Mouse (Mus musculus) hindbrain, embryonic 13.5 days (tissue): ENCODE data around the gene Krr1. TPM values are rescaled to one million over a fixed set of nuclear protein-coding genes. Genes with fewer than 3 reads are reported as not detected.
"Not testable (repeated sequence)": the region's sequence is repeated elsewhere in the genome, so short reads cannot be mapped to it uniquely, and the experiment has no call there.

Experiments
- ATAC-seq: fragments of 200-750 bp; cut with Nextera tagmentation; 2 replicates; pipeline ENCODE4 v1.8.0; 2017; ENCODE audit warnings: moderate TSS enrichment; ENCODE audit not compliant: low FRiP score
- H3K27ac ChIP-seq: fragments of 300-500 bp; sonication (generic); 2 replicates; pipeline ENCODE4 v1.5.1; 2015; ENCODE audit warnings: inconsistent platforms, mild to moderate bottlenecking, moderate library complexity
- H3K27me3 ChIP-seq: fragments of 300-500 bp; sonication (generic); 2 replicates; pipeline ENCODE4 v1.6.1; 2015; ENCODE audit warnings: mild to moderate bottlenecking, inconsistent platforms
- H3K36me3 ChIP-seq: fragments of 300-500 bp; sonication (generic); 2 replicates; pipeline ENCODE4 v1.6.1; 2015; ENCODE audit warnings: mild to moderate bottlenecking, inconsistent platforms
- H3K4me1 ChIP-seq: fragments of 300-500 bp; sonication (generic); replicated peaks from 2 replicates; pipeline ENCODE4 v1.6.1; 2015; ENCODE audit warnings: inconsistent platforms
- H3K4me2 ChIP-seq: fragments of 300-500 bp; sonication (generic); 2 replicates; pipeline ENCODE4 v1.6.1; 2015; ENCODE audit warnings: inconsistent platforms, mild to moderate bottlenecking, moderate library complexity
- H3K4me3 ChIP-seq: fragments of 300-500 bp; sonication (generic); 2 replicates; pipeline ENCODE4 v1.5.1; 2015; ENCODE audit warnings: mild to moderate bottlenecking, inconsistent platforms
- H3K9ac ChIP-seq: fragments of 300-500 bp; sonication (generic); 2 replicates; pipeline ENCODE4 v1.6.1; 2015; ENCODE audit warnings: mild to moderate bottlenecking, inconsistent platforms
- H3K9me3 ChIP-seq: fragments of 300-500 bp; sonication (generic); 2 replicates; pipeline ENCODE4 v1.6.1; 2016; ENCODE audit warnings: inconsistent platforms
- WGBS: fragments of 180-500 bp; shearing (Covaris S2); methylation state at CpG from one replicate; pipeline ENCODE4 v1.1.7; 2015; 5-methylcytosine and 5-hydroxymethylcytosine counted together
- polyA plus RNA-seq: library from polyadenylated mRNA; unstranded; fragments of >200 nt; fragmentation: Nextera tagmentation; extraction: Ambion mirVana; gene quantifications from 2 replicates; pipeline ENCODE4 v1.2.1, GENCODE M21; 2015

Krr1 gene
- polyA plus RNA-seq, 1 experiment from 2014 or later, result 42.1 TPM

GRCm38 (mm10) chr10:111995803-111996548, 23.5 kb downstream of the Krr1 start:
- H3K9ac ChIP-seq, result no peak overlapping the region
- no peak overlapping the region for H3K4me2 ChIP-seq
- H3K9me3 ChIP-seq, result no peaks in the 10 kb centered on the region
- H3K4me3 ChIP-seq, result no peak overlapping the region
- no peak overlapping the region for H3K27ac ChIP-seq
- no peaks in the 10 kb centered on the region for H3K4me1 ChIP-seq
- WGBS, result 94% methylated on average over 11 of the region's 11 CpGs
- no peak for ATAC-seq
- H3K27me3 ChIP-seq, result no peaks in the 10 kb centered on the region
- H3K36me3 ChIP-seq, result no peaks in the 10 kb centered on the region

DNA sequence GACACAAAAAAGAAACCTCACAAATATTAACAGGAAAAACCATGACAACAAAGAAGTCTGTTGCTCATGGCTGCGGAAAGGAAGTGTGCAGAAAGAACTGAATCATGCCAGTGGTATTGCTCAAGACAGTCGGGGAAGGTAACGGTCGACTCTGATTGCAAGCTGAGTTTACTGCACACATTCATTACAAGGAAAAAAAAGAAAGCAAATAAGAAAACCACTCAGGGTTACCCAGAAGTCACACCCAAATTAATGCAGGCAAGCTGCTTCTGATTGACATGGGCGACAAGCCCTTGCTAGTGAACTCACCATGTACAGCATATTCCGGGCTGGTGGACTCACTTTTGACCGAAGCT, 24.1 kb downstream of the Krr1 start:
- 95% methylated on average over 7 of the region's 7 CpGs for WGBS
- Histone ChIP-seq H3K4me2 (no peak overlapping the region), H3K27ac (no peak overlapping the region)

DNA sequence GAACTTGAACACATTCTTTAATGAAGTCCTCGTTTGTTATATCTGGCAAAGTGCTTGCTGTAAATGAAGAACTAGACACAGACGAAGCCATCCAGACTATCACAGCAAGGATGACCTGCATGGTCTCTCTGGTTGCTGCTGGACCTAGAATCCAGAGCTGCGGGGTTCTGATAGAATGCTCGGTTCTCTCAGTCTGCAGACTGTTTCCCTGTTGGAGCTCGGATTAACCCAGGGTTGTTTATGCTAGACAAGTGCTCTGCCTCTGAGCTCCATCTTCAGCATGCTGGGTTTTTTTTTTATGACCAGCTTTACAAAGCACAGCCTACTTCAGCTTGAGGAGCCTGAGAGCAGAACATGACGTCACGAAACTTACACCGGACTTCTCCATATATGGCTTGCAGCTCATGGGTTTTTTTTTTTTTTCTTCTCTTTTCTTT, 24.5 kb downstream of the Krr1 start:
- H3K4me1 ChIP-seq, result no peaks in the 10 kb centered on the region
- WGBS, result 84% methylated on average over 8 of the region's 8 CpGs
- no peak overlapping the region for H3K27ac ChIP-seq
- H3K4me2 ChIP-seq, result no peak overlapping the region
- no peak overlapping the region for H3K4me3 ChIP-seq
- no peaks in the 10 kb centered on the region for H3K36me3 ChIP-seq
- no peaks in the 10 kb centered on the region for H3K9me3 ChIP-seq
- H3K27me3 ChIP-seq, result no peaks in the 10 kb centered on the region
- H3K9ac ChIP-seq, result no peak overlapping the region
- ATAC-seq, result no peak

More for the DNA sequence above, 24.1 kb downstream of the Krr1 start:
- Histone ChIP-seq H3K4me1 (no peaks in the 10 kb centered on the region), H3K4me3 (no peak overlapping the region), H3K36me3 (no peaks in the 10 kb centered on the region), H3K9me3 (no peaks in the 10 kb centered on the region), H3K9ac (no peak overlapping the region), H3K27me3 (no peaks in the 10 kb centered on the region)
- ATAC-seq, result no peak

- no peak overlapping the region for H3K27ac ChIP-seq
- H3K4me2 ChIP-seq, result no peak overlapping the region
- no peak for ATAC-seq
- H3K9ac ChIP-seq, result no peak overlapping the region
- H3K9me3 ChIP-seq, result no peaks in the 10 kb centered on the region
- H3K4me3 ChIP-seq, result no peak overlapping the region
- no peaks in the 10 kb centered on the region for H3K4me1 ChIP-seq
- no peaks in the 10 kb centered on the region for H3K27me3 ChIP-seq
- no peaks in the 10 kb centered on the region for H3K36me3 ChIP-seq
Observed at GRCm38 (mm10) chr10:111997671-111998070, 25.2 kb downstream of the Krr1 start.

DNA sequence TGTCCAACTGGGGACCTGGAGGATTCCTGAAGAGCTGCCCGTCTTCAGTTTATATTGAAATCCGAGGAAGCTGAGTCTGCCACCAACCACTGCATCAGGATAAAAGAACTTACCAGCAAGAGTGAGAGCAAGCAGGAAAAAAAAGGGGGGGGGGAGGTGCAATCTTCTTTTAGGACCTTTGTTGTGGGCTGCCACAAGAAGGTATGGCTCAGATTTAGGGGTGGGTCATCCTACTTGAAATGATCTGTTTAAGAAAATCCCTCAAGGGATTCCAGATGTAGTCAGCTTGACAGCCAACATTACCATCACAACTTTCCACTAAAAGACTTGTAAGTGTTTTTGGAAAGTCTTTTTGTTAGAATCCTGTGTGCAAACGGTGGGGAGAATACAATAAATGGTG, 27.3 kb downstream of the Krr1 start:
- no peak overlapping the region for H3K27ac ChIP-seq
- H3K4me3 ChIP-seq, result no peak overlapping the region
- H3K4me2 ChIP-seq, result no peak overlapping the region
- H3K4me1 ChIP-seq, result no peaks in the 10 kb centered on the region
- H3K9ac ChIP-seq, result no peak overlapping the region
- H3K9me3 ChIP-seq, result no peaks in the 10 kb centered on the region
- no peaks in the 10 kb centered on the region for H3K36me3 ChIP-seq
- no peaks in the 10 kb centered on the region for H3K27me3 ChIP-seq
- 72% methylated on average over 3 of the region's 3 CpGs for WGBS
- no peak for ATAC-seq

- H3K4me3 ChIP-seq, result no peak overlapping the region
- H3K36me3 ChIP-seq, result no peaks in the 10 kb centered on the region
- WGBS, result 84% methylated on average over 5 of the region's 5 CpGs
- no peak for ATAC-seq
- H3K4me1 ChIP-seq, result no peaks in the 10 kb centered on the region
- no peak overlapping the region for H3K9ac ChIP-seq
- no peaks in the 10 kb centered on the region for H3K9me3 ChIP-seq
- H3K4me2 ChIP-seq, result no peak overlapping the region
- H3K27ac ChIP-seq, result no peak overlapping the region
- no peaks in the 10 kb centered on the region for H3K27me3 ChIP-seq
Observed at GRCm38 (mm10) chr10:112000568-112000967, 28.1 kb downstream of the Krr1 start.

DNA sequence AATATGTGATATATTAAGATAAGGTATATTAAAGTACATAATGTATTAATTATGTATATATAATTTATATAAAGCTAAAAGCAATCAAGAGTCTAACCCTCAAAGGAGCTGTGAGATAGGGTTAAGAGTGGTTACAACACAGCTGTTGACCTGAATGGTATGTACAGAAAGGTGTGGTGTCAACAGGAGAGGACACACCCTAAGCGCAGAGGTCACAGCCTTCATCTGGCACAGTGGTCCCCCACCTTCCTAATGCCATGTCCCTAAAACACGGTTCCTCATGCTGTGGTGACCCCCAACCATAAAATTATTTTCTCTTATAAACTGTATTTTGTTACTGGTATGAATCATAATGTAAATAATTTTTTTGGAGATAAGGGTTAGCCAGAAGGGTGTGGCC, 28.9 kb downstream of the Krr1 start:
- H3K9ac ChIP-seq, result no peak overlapping the region
- no peaks in the 10 kb centered on the region for H3K4me1 ChIP-seq
- H3K9me3 ChIP-seq, result no peaks in the 10 kb centered on the region
- no peak overlapping the region for H3K4me3 ChIP-seq
- no peak overlapping the region for H3K27ac ChIP-seq
- no peaks in the 10 kb centered on the region for H3K36me3 ChIP-seq
- no peak overlapping the region for H3K4me2 ChIP-seq
- ATAC-seq, result no peak
- WGBS, result 97% methylated on average over 2 of the region's 2 CpGs
- H3K27me3 ChIP-seq, result no peaks in the 10 kb centered on the region

DNA sequence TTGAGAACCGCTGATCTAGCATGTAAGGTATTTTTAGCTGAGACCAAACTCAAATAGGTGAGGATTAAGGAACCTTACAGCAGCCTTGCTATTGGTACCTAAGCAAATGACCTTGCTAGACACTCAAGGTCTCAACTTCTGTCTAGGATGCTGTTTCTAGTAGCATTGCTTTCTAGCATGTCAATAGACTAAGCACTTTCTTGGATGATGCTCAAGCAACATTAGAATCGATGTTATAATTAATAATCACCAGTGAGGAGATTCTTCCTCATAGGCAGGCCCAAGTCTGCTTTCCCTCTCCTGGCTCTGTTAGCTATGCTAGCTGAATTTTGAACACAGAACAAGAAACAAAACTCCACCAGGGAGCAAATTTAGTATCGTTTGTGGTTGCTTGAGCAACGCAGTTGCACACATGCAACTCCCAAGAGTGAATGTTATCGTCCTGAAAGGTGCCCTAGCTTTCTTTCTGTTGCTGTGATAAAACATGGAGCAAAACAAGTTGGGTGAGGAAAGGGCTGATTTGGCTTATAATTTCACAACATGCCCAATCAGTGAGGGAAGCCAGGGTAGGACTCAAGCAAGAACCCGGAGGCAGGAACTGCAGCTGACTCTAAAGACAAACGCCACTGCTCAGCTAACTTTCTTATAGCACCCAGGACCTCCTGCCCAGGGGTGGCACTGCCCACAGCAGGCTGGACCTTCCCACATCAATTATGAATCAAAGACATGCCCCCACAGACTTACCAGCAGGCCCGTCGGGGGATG, 29.5 kb downstream of the Krr1 start:
- Histone ChIP-seq H3K27ac (no peak overlapping the region), H3K36me3 (no peaks in the 10 kb centered on the region), H3K27me3 (no peaks in the 10 kb centered on the region), H3K4me2 (no peak overlapping the region), H3K4me3 (no peak overlapping the region), H3K9ac (no peak overlapping the region), H3K9me3 (no peaks in the 10 kb centered on the region), H3K4me1 (no peaks in the 10 kb centered on the region)
- no peak for ATAC-seq
- 90% methylated on average over 9 of the region's 9 CpGs for WGBS

- no peak within 1 kb of the TSS for H3K27ac ChIP-seq
- no peak for ATAC-seq
- no peaks in the 10 kb centered on the region for H3K27me3 ChIP-seq
- no peak within 1 kb of the TSS for H3K4me3 ChIP-seq
- H3K4me2 ChIP-seq, result no peak within 1 kb of the TSS
- H3K9me3 ChIP-seq, result no peaks in the 10 kb centered on the region
- WGBS, result 78% methylated on average over 9 of the region's 9 CpGs
- no peak within 1 kb of the TSS for H3K9ac ChIP-seq
- no peaks in the 10 kb centered on the region for H3K4me1 ChIP-seq
- H3K36me3 ChIP-seq, result no peaks in the 10 kb centered on the region
Observed at GRCm38 (mm10) chr10:112002544-112003215, 30.2 kb downstream of the Krr1 start, which contains the start of gene Glipr1. TSS of gene Glipr1 (minus strand) at chr10:112002631.

DNA sequence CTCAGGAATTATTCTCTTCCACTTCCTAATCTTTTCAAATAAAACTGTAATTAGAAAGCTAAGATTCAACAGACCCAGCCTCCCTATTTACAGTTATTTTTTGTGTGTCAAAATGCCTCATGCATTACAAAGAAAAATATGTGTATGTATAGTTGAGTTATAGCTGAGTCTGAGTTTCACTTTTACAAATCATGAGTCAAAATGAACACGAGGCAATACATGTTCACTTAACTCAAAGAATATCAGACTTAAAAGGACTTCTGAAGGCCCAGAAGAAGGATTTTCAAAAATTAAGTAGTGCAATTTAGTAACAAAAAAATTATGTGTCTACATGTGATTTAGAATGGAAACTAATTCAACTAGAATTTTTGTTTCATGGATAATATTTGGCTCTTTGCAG, 37.0 kb downstream of the Krr1 start:
- not testable (repeated sequence) for H3K36me3 ChIP-seq, H3K27me3 ChIP-seq, ATAC-seq, H3K9ac ChIP-seq, H3K4me3 ChIP-seq, H3K4me2 ChIP-seq, H3K27ac ChIP-seq, H3K4me1 ChIP-seq, H3K9me3 ChIP-seq
- 77% methylated on average over 1 of the region's 1 CpGs for WGBS

DNA sequence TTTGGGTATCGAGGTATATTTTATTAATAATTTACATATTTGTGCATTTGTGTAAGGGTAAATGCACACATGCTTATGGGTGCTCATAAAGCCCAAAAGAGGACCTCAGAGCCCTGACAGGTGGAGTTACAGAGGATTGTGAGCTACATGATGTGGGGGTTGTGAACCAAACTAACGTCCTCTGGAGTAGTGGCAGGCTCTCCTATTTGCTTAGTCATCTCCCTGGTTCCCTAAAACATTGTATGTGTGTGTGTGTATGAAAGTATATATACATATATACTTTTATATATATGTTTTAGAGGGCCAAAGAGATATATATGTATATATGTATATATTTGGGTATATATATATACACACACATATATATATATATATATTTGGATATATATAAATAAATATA, 51.1 kb downstream of the Krr1 start:
- Histone ChIP-seq H3K9me3 (no peaks in the 10 kb centered on the region), H3K9ac (no peak overlapping the region), H3K4me3 (no peak overlapping the region), H3K4me2 (no peak overlapping the region), H3K27me3 (no peaks in the 10 kb centered on the region), H3K36me3 (no peaks in the 10 kb centered on the region), H3K27ac (no peak overlapping the region), H3K4me1 (no peaks in the 10 kb centered on the region)
- no peak for ATAC-seq
- WGBS, result 84% methylated on average over 2 of the region's 2 CpGs

GRCm38 (mm10) chr10:112028689-112029088, 56.2 kb downstream of the Krr1 start:
- not testable (repeated sequence) for H3K9me3 ChIP-seq, H3K27ac ChIP-seq, H3K4me3 ChIP-seq, H3K36me3 ChIP-seq, H3K27me3 ChIP-seq, H3K9ac ChIP-seq, H3K4me2 ChIP-seq, ATAC-seq, H3K4me1 ChIP-seq
- 72% methylated on average over 3 of the region's 3 CpGs for WGBS
